Mouse (Mus musculus) liver, embryonic 16.5 days (tissue): ENCODE results near the gene Ctla2a. TPM values are rescaled to one million over a fixed set of nuclear protein-coding genes. Genes with fewer than 3 reads are reported as not detected.
A peak's percentile ranks its signal among the peaks of the same experiment; 100 is the strongest.

ENCODE experiments used
- ATAC-seq: fragments of 200-750 bp; cut with Nextera tagmentation; 2 replicates; pipeline ENCODE4 v1.8.0; 2017; ENCODE audit warnings: low read depth, mild to moderate bottlenecking, moderate number of reproducible peaks, moderate library complexity
- H3K27ac ChIP-seq: fragments of 300-500 bp; sonication (generic); 2 replicates; pipeline ENCODE4 v1.5.1; 2014; ENCODE audit warnings: mild to moderate bottlenecking, low read length
- H3K27me3 ChIP-seq: fragments of 300-500 bp; sonication (generic); 2 replicates; pipeline ENCODE4 v1.6.1; 2014; ENCODE audit warnings: low read depth, low read length, mixed read lengths; ENCODE audit not compliant: control insufficient read depth, insufficient read depth
- H3K36me3 ChIP-seq: fragments of 300-500 bp; sonication (generic); 2 replicates; pipeline ENCODE4 v1.6.1; 2014; ENCODE audit warnings: mild to moderate bottlenecking; ENCODE audit not compliant: control insufficient read depth, insufficient read depth
- H3K4me1 ChIP-seq: fragments of 300-500 bp; sonication (generic); 2 replicates; pipeline ENCODE4 v1.6.1; 2014; ENCODE audit warnings: low read depth, low read length, mixed read lengths; ENCODE audit not compliant: control insufficient read depth
- H3K4me2 ChIP-seq: fragments of 300-500 bp; sonication (generic); 2 replicates; pipeline ENCODE4 v1.6.1; 2014; ENCODE audit warnings: low read depth, low read length, mixed read lengths
- H3K4me3 ChIP-seq: fragments of 300-500 bp; sonication (generic); 2 replicates; pipeline ENCODE4 v1.5.1; 2014; ENCODE audit warnings: low read depth, mild to moderate bottlenecking, low read length
- H3K9ac ChIP-seq: fragments of 300-500 bp; sonication (generic); 2 replicates; pipeline ENCODE4 v1.6.1; 2014; ENCODE audit warnings: low read depth, low read length
- H3K9me3 ChIP-seq: fragments of 300-500 bp; sonication (generic); replicated peaks from 2 replicates; pipeline ENCODE4 v1.6.1; 2016; ENCODE audit warnings: low read length; ENCODE audit not compliant: control insufficient read depth
- WGBS: fragments of 180-500 bp; shearing (Covaris S2); extraction: QIAGEN DNeasy Blood & Tissue Kit; methylation state at CpG from one replicate; pipeline ENCODE4 v1.1.7; 2014; ENCODE audit not compliant: insufficient replicate concordance; 5-methylcytosine and 5-hydroxymethylcytosine counted together
- polyA plus RNA-seq: library from polyadenylated mRNA; unstranded; fragments of >200 nt; fragmentation: Nextera tagmentation; extraction: Ambion mirVana; gene quantifications from 2 replicates; pipeline ENCODE4 v1.2.1, GENCODE M21; 2015

Ctla2a gene
- polyA plus RNA-seq, 1 experiment from 2014 or later: 21.5 TPM

DNA sequence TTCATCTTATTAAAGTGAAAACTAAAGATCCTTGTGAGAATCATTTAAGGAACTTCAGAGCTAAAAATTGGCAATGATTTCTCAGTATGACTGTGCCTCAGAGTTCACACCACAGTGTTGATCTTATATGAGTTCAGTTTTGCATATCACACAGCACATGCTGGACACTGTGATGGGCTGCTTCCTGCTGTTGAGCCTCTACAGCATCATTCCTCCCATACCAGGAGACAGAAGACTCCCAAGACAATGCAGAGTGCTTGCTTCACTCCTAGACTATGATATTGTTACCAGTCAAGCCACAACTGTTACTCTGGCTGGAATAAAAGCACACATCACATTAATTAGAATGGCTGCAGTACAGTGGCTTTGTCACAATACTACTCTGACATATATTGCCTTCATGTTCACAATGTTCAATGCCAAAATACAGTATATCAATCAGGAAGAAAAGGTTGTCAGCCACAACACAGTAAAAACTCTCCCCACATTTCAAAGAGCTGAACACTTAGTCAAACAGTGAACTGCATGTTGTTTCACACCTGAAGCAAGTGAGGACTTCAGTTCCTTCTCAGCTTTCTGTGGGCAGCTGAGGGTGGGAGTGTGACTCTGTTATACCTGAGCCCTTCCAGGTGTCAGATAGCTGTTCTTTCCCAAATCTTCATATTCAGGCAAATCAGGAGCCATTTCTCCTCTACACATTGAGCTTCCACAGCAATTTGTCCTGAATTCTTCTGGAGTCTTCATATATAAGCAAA, 40.8 kb downstream of the Ctla2a start:
- no peaks in the 10 kb centered on the region for H3K9me3 ChIP-seq
- H3K4me1 ChIP-seq: no peaks in the 10 kb centered on the region
- no peak overlapping the region for H3K9ac ChIP-seq
- no peak for ATAC-seq
- no peaks in the 10 kb centered on the region for H3K27me3 ChIP-seq
- H3K36me3 ChIP-seq: no peaks in the 10 kb centered on the region
- no peak overlapping the region for H3K27ac ChIP-seq
- H3K4me2 ChIP-seq: no peak overlapping the region
- no peak overlapping the region for H3K4me3 ChIP-seq

DNA sequence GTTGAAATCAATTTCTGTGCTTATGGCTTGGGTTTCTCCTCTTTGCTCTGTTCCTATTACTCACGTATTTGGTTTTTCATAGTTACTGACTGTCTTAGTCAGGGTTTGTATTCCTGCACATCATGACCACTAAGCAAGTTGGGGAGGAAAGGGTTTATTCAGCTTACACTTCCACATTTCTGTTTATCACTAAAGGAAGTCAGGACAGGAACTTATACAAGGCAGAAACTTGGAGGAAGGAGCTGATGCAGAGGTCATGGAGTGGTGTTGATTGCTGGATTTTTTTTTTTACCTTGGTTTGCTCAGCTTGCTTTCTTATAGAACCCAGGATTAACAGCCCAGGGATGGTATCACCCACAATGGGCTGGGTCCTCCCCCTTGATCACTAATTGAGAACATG, 44.1 kb downstream of the Ctla2a start:
- Histone ChIP-seq H3K9ac (no peak overlapping the region), H3K4me2 (no peak overlapping the region), H3K9me3 (no peaks in the 10 kb centered on the region), H3K27ac (no peak overlapping the region), H3K27me3 (no peaks in the 10 kb centered on the region), H3K4me3 (no peak overlapping the region), H3K36me3 (no peaks in the 10 kb centered on the region), H3K4me1 (no peaks in the 10 kb centered on the region)
- peak; percentile 27; the same call in 1 of the 2 replicates for ATAC-seq
- 36% methylated on average over 1 of the region's 1 CpGs for WGBS

Other genes with a start within 250 kb of the Ctla2a start
- not detected in 2 replicates for gene BC051665, start 150.3 kb downstream of the Ctla2a start, polyA plus RNA-seq
- not detected in 2 replicates for gene Ctsll3, start 133.8 kb downstream of the Ctla2a start, polyA plus RNA-seq
- 0.09 and 0.22 TPM in 2 replicates for gene 4930486L24Rik, start 72.2 kb downstream of the Ctla2a start, polyA plus RNA-seq
- 0.08 TPM in 1 of 2 replicates, not detected in the other for gene Gm49392, start 39.7 kb downstream of the Ctla2a start, polyA plus RNA-seq
- gene Ctla2b, start 39.2 kb downstream of the Ctla2a start, polyA plus RNA-seq: 3.7 and 4.9 TPM in 2 replicates
- not detected in 2 replicates for gene Tpbpb, start 31.7 kb downstream of the Ctla2a start, polyA plus RNA-seq
- not detected in 2 replicates for gene Gm49393, start 1.0 kb downstream of the Ctla2a start, polyA plus RNA-seq
- gene Gm49391, start 54 bp downstream of the Ctla2a start, polyA plus RNA-seq: 1.9 and 2.5 TPM in 2 replicates
- not detected in 2 replicates for gene Tpbpa, start 5.4 kb upstream of the Ctla2a start, polyA plus RNA-seq
- not detected in 2 replicates for gene Ctsj, start 69.3 kb upstream of the Ctla2a start, polyA plus RNA-seq
- gene Ctsq, start 104.0 kb upstream of the Ctla2a start, polyA plus RNA-seq: not detected in 2 replicates
- gene Ctsr, start 227.6 kb upstream of the Ctla2a start, polyA plus RNA-seq: not detected in 2 replicates